Mouse (Mus musculus) layer of hippocampus, postnatal 25 days (tissue): ENCODE measurements around the gene 4931409K22Rik. TPM values are rescaled to one million over a fixed set of nuclear protein-coding genes. Genes with fewer than 3 reads are reported as not detected.
A peak's percentile ranks its signal among the peaks of the same experiment; 100 is the strongest.

Experiments used
- DNase-seq, 2 experiments: peaks; one replicate each; pipeline ENCODE4 v3.0.0; 2022; ENCODE audit warnings: mixed read lengths in 2 of 2, low spot score in 1 of 2; ENCODE audit errors: extremely low spot score in 1 of 2
- microRNA-seq, 2 experiments: library from miRNA; unstranded; fragments of <30 nt; microRNA quantifications; one replicate each; pipeline ENCODE4 v1.2.0; 2021
- total RNA-seq, 2 experiments: library from RNA; stranded (reverse); gene quantifications; 2 replicates each; pipeline ENCODE4 v1.2.3; 2021

Gene 4931409K22Rik
- total RNA-seq, 2 experiments from 2014 or later = not detected

GRCm38 (mm10) chr5:24505513-24505912 lies 51.1 kb downstream of the 4931409K22Rik start:
- DNase-seq = no peak

- DNase-seq = no peak
Observed at GRCm38 (mm10) chr5:24502786-24503185, 53.8 kb downstream of the 4931409K22Rik start.

GRCm38 (mm10) chr5:24500851-24501250 lies 55.8 kb downstream of the 4931409K22Rik start:
- peak in 1 of 2 experiments; percentile 8 for DNase-seq

- no peak for DNase-seq
Observed at GRCm38 (mm10) chr5:24499113-24499512, 57.5 kb downstream of the 4931409K22Rik start.

- DNase-seq = no peak
Observed at GRCm38 (mm10) chr5:24497526-24497925, 59.1 kb downstream of the 4931409K22Rik start.

- no peak for DNase-seq
Observed at GRCm38 (mm10) chr5:24496756-24497155, 59.9 kb downstream of the 4931409K22Rik start.

GRCm38 (mm10) chr5:24495019-24495418 lies 61.6 kb downstream of the 4931409K22Rik start:
- DNase-seq = no peak

Small RNA genes lying within 50 kb of the gene (microRNA-seq; reads per million reads assigned to microRNA genes)
- gene Mir671 = 2,550 to 3,490 reads per million in 2 experiments

Other genes starting within 250 kb of the 4931409K22Rik start
- gene Kcnh2, start 205.2 kb downstream of the 4931409K22Rik start, total RNA-seq = 10 to 100 TPM; 20.1 to 21.9 TPM
- gene Nos3, start 192.0 kb downstream of the 4931409K22Rik start, total RNA-seq = 1 to 10 TPM; 6.7 to 8.4 TPM
- 1 to 10 TPM; 2.6 to 3.3 TPM for gene Atg9b, start 164.7 kb downstream of the 4931409K22Rik start, total RNA-seq
- 10 to 100 TPM; 52.3 to 54.1 TPM for gene Abcb8, start 163.1 kb downstream of the 4931409K22Rik start, total RNA-seq
- gene Asic3, start 143.4 kb downstream of the 4931409K22Rik start, total RNA-seq = under 1 TPM in 1 of 2 experiments, not detected in 1; 0.30 TPM
- gene Cdk5, start 133.3 kb downstream of the 4931409K22Rik start, total RNA-seq = 100 to 1,000 TPM; 126 to 130 TPM
- 10 to 100 TPM; 31.7 to 34.4 TPM for gene Slc4a2, start 133.0 kb downstream of the 4931409K22Rik start, total RNA-seq
- gene Fastk, start 111.5 kb downstream of the 4931409K22Rik start, total RNA-seq = 100 to 1,000 TPM; 119 to 121 TPM
- gene Tmub1, start 109.0 kb downstream of the 4931409K22Rik start, total RNA-seq = 10 to 100 TPM; 21.2 to 27.2 TPM
- gene Agap3, start 104.6 kb downstream of the 4931409K22Rik start, total RNA-seq = 100 to 1,000 TPM; 611 to 653 TPM
- gene Gbx1, start 29.6 kb downstream of the 4931409K22Rik start, total RNA-seq = under 1 TPM; 0.10 to 0.16 TPM
- under 1 TPM; 0.27 to 0.52 TPM for gene Asb10, start 15.8 kb downstream of the 4931409K22Rik start, total RNA-seq
- gene Abcf2, start 20.7 kb upstream of the 4931409K22Rik start, total RNA-seq = 10 to 100 TPM; 72.6 to 80.0 TPM
- 10 to 100 TPM; 55.5 to 79.0 TPM for gene Chpf2, start 29.9 kb upstream of the 4931409K22Rik start, total RNA-seq
- 10 to 100 TPM; 91.4 to 93.2 TPM for gene Smarcd3, start 67.6 kb upstream of the 4931409K22Rik start, total RNA-seq
- gene Nub1, start 128.7 kb upstream of the 4931409K22Rik start, total RNA-seq = 10 to 100 TPM; 65.8 to 70.7 TPM
- gene Wdr86, start 173.9 kb upstream of the 4931409K22Rik start, total RNA-seq = 1 to 10 TPM in 1 of 2 experiments, under 1 TPM in 1; 0.79 to 1.3 TPM
- 1 to 10 TPM in 1 of 2 experiments, not detected in 1; 1.4 TPM for gene Crygn, start 201.2 kb upstream of the 4931409K22Rik start, total RNA-seq